Mouse (Mus musculus): ENCODE results near the gene Fkbp2. TPM values are rescaled to one million over a fixed set of nuclear protein-coding genes. Genes with fewer than 3 reads are reported as not detected.

Fkbp2 gene
- polyA plus RNA-seq, 1 experiment, result 96.8 TPM

- H3K4me2 ChIP-seq (ENCODE audit: low read depth), result peak within 1 kb of the TSS; percentile 100
- H3K79me2 ChIP-seq (ENCODE audit: control insufficient read depth, insufficient read depth), result peaks cover 39% of the 10 kb centered on the region
- peak within 1 kb of the TSS; percentile 88 for H3ac ChIP-seq (ENCODE audit: control insufficient read depth, insufficient read length)
- H3K36me3 ChIP-seq (ENCODE audit: control insufficient read depth, insufficient read depth), result peaks cover 6% of the 10 kb centered on the region
- TF ChIP-seq CEBPB (IDR thresholded peaks at IDR 0.05; ENCODE audit: insufficient read depth, poor library complexity, severe bottlenecking) (peak; percentile 58), TCF12 (IDR thresholded peaks at IDR 0.05; ENCODE audit: insufficient read depth, poor library complexity, severe bottlenecking) (peak; percentile 91), POLR2A (IDR thresholded peaks at IDR 0.05; ENCODE audit: insufficient read length, low read depth) (peak; percentile 38), MYOG (IDR thresholded peaks at IDR 0.05; ENCODE audit: control insufficient read depth in 1 of 3, insufficient read depth in 1 of 3, insufficient read length in 2 of 3, low read depth in 2 of 3) (peak; percentile 50 to 91 (median 70)), SRF (IDR thresholded peaks at IDR 0.05; ENCODE audit: control insufficient read depth, insufficient read length, low read depth) (no peak), REST (IDR thresholded peaks at IDR 0.05; ENCODE audit: insufficient read depth, insufficient read length) (no peak), MAX (IDR thresholded peaks at IDR 0.05; ENCODE audit: low read depth) (no peak), POLR2AphosphoS2 (IDR thresholded peaks at IDR 0.05; ENCODE audit: insufficient read length, low read depth) (peak; percentile 87), E2F4 (IDR thresholded peaks at IDR 0.05; ENCODE audit: insufficient read depth) (no peak), MYOD1 (IDR thresholded peaks at IDR 0.05; ENCODE audit: control insufficient read depth in 1 of 3, insufficient read length in 2 of 3, low read depth in 2 of 3) (peak; percentile 70 to 94 (median 81)), TCF3 (IDR thresholded peaks at IDR 0.05; ENCODE audit: insufficient read length, low read depth) (peak; percentile 83)
- no peaks in the 10 kb centered on the region for H3K27me3 ChIP-seq (ENCODE audit: control insufficient read depth, insufficient read depth, insufficient read length)
- H3K4me3 ChIP-seq, result peak within 1 kb of the TSS; percentile 83
Measured at GRCm38 (mm10) chr19:6975537-6976521, 4.5 kb downstream of the Fkbp2 start, which contains the start of gene Plcb3. Gene Plcb3, minus strand, starts transcription at chr19:6976470.

GRCm38 (mm10) chr19:6974211-6975205 is 5.8 kb downstream of the Fkbp2 start, which contains the start of gene Ppp1r14b:
Gene Ppp1r14b, plus strand, starts transcription at chr19:6974968.
- Histone ChIP-seq H3K4me2 (ENCODE audit: low read depth) (peak within 1 kb of the TSS; percentile 100), H3ac (ENCODE audit: control insufficient read depth, insufficient read length) (peak within 1 kb of the TSS; percentile 88), H3K4me3 (peak within 1 kb of the TSS; percentile 83), H3K27me3 (ENCODE audit: control insufficient read depth, insufficient read depth, insufficient read length) (no peaks in the 10 kb centered on the region), H3K79me2 (ENCODE audit: control insufficient read depth, insufficient read depth) (peaks cover 35% of the 10 kb centered on the region), H3K36me3 (ENCODE audit: control insufficient read depth, insufficient read depth) (peaks cover 6% of the 10 kb centered on the region)
- peak; percentile 43 for TF ChIP-seq POLR2A (IDR thresholded peaks at IDR 0.05; ENCODE audit: insufficient read length, low read depth)
- no peak for TF ChIP-seq TCF3 (IDR thresholded peaks at IDR 0.05; ENCODE audit: insufficient read length, low read depth)
- TF ChIP-seq TCF12 (IDR thresholded peaks at IDR 0.05; ENCODE audit: insufficient read depth, poor library complexity, severe bottlenecking), result no peak
- peak; percentile 16 for TF ChIP-seq POLR2AphosphoS2 (IDR thresholded peaks at IDR 0.05; ENCODE audit: insufficient read length, low read depth)
- peak in 1 of 3 experiments; percentile 30 for TF ChIP-seq MYOG (IDR thresholded peaks at IDR 0.05; ENCODE audit: control insufficient read depth in 1 of 3, insufficient read depth in 1 of 3, insufficient read length in 2 of 3, low read depth in 2 of 3)
- TF ChIP-seq E2F4 (IDR thresholded peaks at IDR 0.05; ENCODE audit: insufficient read depth), result peak; percentile 1
- peak; percentile 40 for TF ChIP-seq MAX (IDR thresholded peaks at IDR 0.05; ENCODE audit: low read depth)
- TF ChIP-seq USF1 (IDR thresholded peaks at IDR 0.05; ENCODE audit: low read depth), result peak; percentile 89

DNA sequence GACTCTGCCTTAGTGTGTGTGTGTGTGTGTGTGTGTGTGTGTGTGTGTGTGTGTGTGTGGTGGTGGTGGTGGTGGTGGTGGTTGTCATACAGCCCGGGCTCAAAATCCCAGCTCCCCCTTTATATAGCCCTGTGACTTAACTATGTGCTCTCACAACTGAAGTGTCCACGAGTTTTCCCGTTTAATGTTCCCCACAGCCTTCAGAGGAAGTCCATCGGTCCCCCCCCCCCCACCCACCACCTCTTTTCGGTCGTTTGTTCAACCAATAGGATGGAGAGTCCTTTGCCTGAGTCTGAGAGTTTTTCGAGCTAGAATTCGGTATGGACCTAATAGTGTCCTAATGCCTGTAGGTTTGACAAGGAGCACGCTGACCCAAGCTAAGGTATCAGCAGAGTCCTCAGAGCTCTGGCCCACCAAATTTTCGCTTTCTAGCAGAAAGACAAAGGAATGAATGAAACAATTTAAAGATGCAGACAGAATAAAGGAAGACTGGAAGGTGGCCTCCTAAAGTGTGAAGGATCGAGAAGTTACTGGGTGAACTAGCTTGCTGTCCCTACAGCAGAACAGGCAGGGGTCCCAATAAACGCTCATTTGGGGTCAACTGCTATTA is 6.6 kb downstream of the Fkbp2 start:
- Histone ChIP-seq H3ac (ENCODE audit: control insufficient read depth, insufficient read length) (peak overlapping the region; percentile 88), H3K4me3 (peak overlapping the region; percentile 83), H3K27me3 (ENCODE audit: control insufficient read depth, insufficient read depth, insufficient read length) (no peaks in the 10 kb centered on the region), H3K4me2 (ENCODE audit: low read depth) (peak overlapping the region; percentile 94), H3K79me2 (ENCODE audit: control insufficient read depth, insufficient read depth) (peaks cover 38% of the 10 kb centered on the region), H3K36me3 (ENCODE audit: control insufficient read depth, insufficient read depth) (peaks cover 6% of the 10 kb centered on the region)
- TF ChIP-seq CEBPB (IDR thresholded peaks at IDR 0.05; ENCODE audit: insufficient read depth, poor library complexity, severe bottlenecking) (no peak), USF1 (IDR thresholded peaks at IDR 0.05; ENCODE audit: low read depth) (no peak), POLR2A (IDR thresholded peaks at IDR 0.05; ENCODE audit: insufficient read length, low read depth) (no peak), MYOD1 (IDR thresholded peaks at IDR 0.05; ENCODE audit: control insufficient read depth in 1 of 3, insufficient read length in 2 of 3, low read depth in 2 of 3) (no peak), MAX (IDR thresholded peaks at IDR 0.05; ENCODE audit: low read depth) (no peak), REST (IDR thresholded peaks at IDR 0.05; ENCODE audit: insufficient read depth, insufficient read length) (no peak), E2F4 (IDR thresholded peaks at IDR 0.05; ENCODE audit: insufficient read depth) (no peak), MYOG (IDR thresholded peaks at IDR 0.05; ENCODE audit: control insufficient read depth in 1 of 3, insufficient read depth in 1 of 3, insufficient read length in 2 of 3, low read depth in 2 of 3) (no peak), TCF12 (IDR thresholded peaks at IDR 0.05; ENCODE audit: insufficient read depth, poor library complexity, severe bottlenecking) (no peak), SRF (IDR thresholded peaks at IDR 0.05; ENCODE audit: control insufficient read depth, insufficient read length, low read depth) (no peak), POLR2AphosphoS2 (IDR thresholded peaks at IDR 0.05; ENCODE audit: insufficient read length, low read depth) (no peak), TCF3 (IDR thresholded peaks at IDR 0.05; ENCODE audit: insufficient read length, low read depth) (no peak)

Measured in myocyte (in vitro differentiated cells).